Mouse (Mus musculus) c-Kit-positive CD71-positive TER-119-negative erythroid progenitor cells, embryonic 14.5 days (primary cell): ENCODE measurements around the gene Fam78a.
A peak's percentile ranks its signal among the peaks of the same experiment; 100 is the strongest.

Experiments
- DNase-seq: peaks from one replicate; pipeline ENCODE4 v3.0.0-alpha.2; 2013; ENCODE audit warnings: low read depth

Fam78a gene

GRCm38 (mm10) chr2:32096122-32096420, 11.4 kb upstream of the Fam78a start:
- DNase-seq, result no peak

- no peak for DNase-seq
Observed at GRCm38 (mm10) chr2:32095351-32096121, 10.9 kb upstream of the Fam78a start, which contains the start of gene Plpp7. TSS of gene Plpp7 (plus strand) at chr2:32095528.

- no peak for DNase-seq
Observed at GRCm38 (mm10) chr2:32094001-32094707, 9.5 kb upstream of the Fam78a start.

- no peak for DNase-seq
Observed at GRCm38 (mm10) chr2:32091956-32092355, 7.3 kb upstream of the Fam78a start.

- DNase-seq, result no peak
Observed at GRCm38 (mm10) chr2:32090145-32090544, 5.5 kb upstream of the Fam78a start.

- DNase-seq, result no peak
Observed at GRCm38 (mm10) chr2:32089606-32090005, 4.9 kb upstream of the Fam78a start.

- DNase-seq, result no peak
Observed at GRCm38 (mm10) chr2:32088372-32088981, 3.8 kb upstream of the Fam78a start.

GRCm38 (mm10) chr2:32087606-32088005, 2.9 kb upstream of the Fam78a start:
- DNase-seq, result no peak

GRCm38 (mm10) chr2:32085231-32085630, 574 bp upstream of the Fam78a start:
- peak; percentile 60 for DNase-seq

GRCm38 (mm10) chr2:32084872-32085199, 179 bp upstream of the Fam78a start:
- no peak for DNase-seq

GRCm38 (mm10) chr2:32083159-32084011, 1.3 kb downstream of the Fam78a start:
- DNase-seq, result no peak

- no peak for DNase-seq
Observed at GRCm38 (mm10) chr2:32082229-32082628, 2.4 kb downstream of the Fam78a start.

- DNase-seq, result no peak
Observed at GRCm38 (mm10) chr2:32081296-32081929, 3.2 kb downstream of the Fam78a start.

- no peak for DNase-seq
Observed at GRCm38 (mm10) chr2:32080681-32081080, 4.0 kb downstream of the Fam78a start.

GRCm38 (mm10) chr2:32079191-32079725, 5.4 kb downstream of the Fam78a start:
- no peak for DNase-seq

- DNase-seq, result no peak
Observed at GRCm38 (mm10) chr2:32078522-32078921, 6.1 kb downstream of the Fam78a start.

GRCm38 (mm10) chr2:32077744-32078143, 6.9 kb downstream of the Fam78a start:
- no peak for DNase-seq

- DNase-seq, result no peak
Observed at GRCm38 (mm10) chr2:32075368-32075767, 9.3 kb downstream of the Fam78a start.

GRCm38 (mm10) chr2:32074404-32074803, 10.3 kb downstream of the Fam78a start:
- no peak for DNase-seq

- no peak for DNase-seq
Observed at GRCm38 (mm10) chr2:32070747-32071146, 13.9 kb downstream of the Fam78a start.

- no peak for DNase-seq
Observed at GRCm38 (mm10) chr2:32068811-32069607, 15.6 kb downstream of the Fam78a start.
